Mouse (Mus musculus): Measurements from ENCODE around the gene Sco1. TPM values are rescaled to one million over a fixed set of nuclear protein-coding genes. Genes with fewer than 3 reads are reported as not detected.
A peak's percentile ranks its signal among the peaks of the same experiment; 100 is the strongest.

Gene Sco1
- polyA plus RNA-seq, 1 experiment from 2014 or later: 16.8 TPM

DNA sequence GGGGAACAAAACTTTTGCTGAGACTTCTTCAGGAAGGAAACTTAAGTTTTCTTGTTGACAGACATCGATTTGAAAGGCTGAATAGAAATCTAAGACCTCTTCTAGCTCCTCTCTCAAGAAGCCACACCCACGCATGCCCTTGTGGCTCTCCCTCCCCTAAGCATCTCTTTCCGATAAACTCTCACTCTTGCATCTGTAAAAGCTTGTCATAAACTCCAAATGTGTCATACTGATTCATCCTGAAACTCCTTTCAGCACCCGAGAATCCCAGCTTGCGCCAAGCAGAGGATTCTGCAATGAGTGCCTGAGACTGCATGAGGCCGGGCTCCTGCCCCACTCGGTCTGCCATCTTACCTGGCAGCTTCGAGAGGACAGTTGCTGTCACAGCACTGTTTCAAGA lies 4.0 kb upstream of the Sco1 start:
- WGBS: 92% methylated on average over 8 of the region's 8 CpGs

DNA sequence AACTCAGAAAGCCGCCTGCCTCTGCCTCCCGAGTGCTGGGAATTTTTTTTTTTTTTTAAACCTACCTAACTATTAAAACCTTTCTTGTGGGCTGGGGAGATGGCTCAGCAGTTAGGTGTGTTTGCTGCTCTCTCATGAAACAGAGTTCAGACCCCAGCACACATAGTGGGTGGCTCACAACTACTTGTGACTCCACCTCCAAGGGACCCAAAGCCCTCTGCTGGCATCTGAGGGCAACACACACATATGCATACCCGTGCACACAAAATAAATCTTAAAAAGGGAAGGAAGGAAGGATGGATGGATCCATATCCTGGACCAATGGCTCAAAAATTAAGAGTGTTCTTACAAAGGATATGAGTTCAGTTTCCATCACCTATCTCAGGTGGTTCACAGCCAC lies 3.2 kb upstream of the Sco1 start:
- Histone ChIP-seq H3K4me2 (replicated peaks) (no peak overlapping the region), H3K4me3 (no peak overlapping the region), H3K9ac (no peak overlapping the region), H3K9me3 (no peaks in the 10 kb centered on the region), H3K4me1 (peaks cover 16% of the 10 kb centered on the region), H3K27ac (no peak overlapping the region), H3K36me3 (peaks cover 14% of the 10 kb centered on the region), H3K27me3 (replicated peaks) (no peaks in the 10 kb centered on the region)
- ATAC-seq (ENCODE audit: low FRiP score, low read depth): no peak
- whole genome bisulfite sequencing: 92% methylated on average over 3 of the region's 3 CpGs

More for the DNA sequence above, 4.0 kb upstream of the Sco1 start:
- no peak overlapping the region for H3K4me2 ChIP-seq (replicated peaks)
- H3K27me3 ChIP-seq (replicated peaks): no peaks in the 10 kb centered on the region
- ATAC-seq (ENCODE audit: low FRiP score, low read depth): no peak
- H3K9me3 ChIP-seq: no peaks in the 10 kb centered on the region
- peaks cover 10% of the 10 kb centered on the region for H3K4me1 ChIP-seq
- H3K36me3 ChIP-seq: peaks cover 14% of the 10 kb centered on the region
- no peak overlapping the region for H3K4me3 ChIP-seq
- no peak overlapping the region for H3K9ac ChIP-seq
- no peak overlapping the region for H3K27ac ChIP-seq

DNA sequence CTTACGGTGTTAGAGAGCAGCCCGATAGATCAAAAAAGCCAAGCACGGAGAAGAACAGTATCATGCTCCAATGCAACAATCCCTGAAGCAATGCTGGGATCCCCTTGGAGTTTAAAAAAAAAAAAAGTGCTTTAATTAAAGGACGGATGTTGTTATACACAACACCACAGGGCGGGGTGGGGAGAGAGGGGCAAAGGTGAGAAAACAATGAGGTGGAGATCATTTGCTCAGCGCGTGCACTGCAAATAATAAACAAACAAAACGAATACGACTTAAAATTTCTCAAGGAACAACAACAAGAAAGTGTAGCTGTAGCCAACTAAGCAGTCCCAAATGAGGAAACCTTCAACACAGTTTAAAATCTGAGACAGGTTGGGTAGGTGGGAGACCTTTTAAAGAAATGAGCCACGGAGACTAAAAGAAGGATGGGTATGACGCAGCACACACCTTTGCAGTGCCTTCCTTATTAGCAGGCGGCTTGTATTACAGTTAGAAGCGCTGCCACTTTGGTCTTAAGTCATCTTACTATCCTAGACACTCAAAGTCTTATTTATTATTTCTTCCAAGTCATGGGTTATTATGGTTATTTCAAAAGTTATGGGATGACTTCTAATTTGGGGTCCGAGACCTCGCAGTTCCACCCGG lies 672 bp upstream of the Sco1 start:
- H3K9me3 ChIP-seq: no peaks in the 10 kb centered on the region
- peak overlapping the region; percentile 79 for H3K9ac ChIP-seq
- H3K36me3 ChIP-seq: peaks cover 22% of the 10 kb centered on the region
- no peaks in the 10 kb centered on the region for H3K27me3 ChIP-seq (replicated peaks)
- peaks cover 16% of the 10 kb centered on the region for H3K4me1 ChIP-seq
- peak; percentile 55; the same call in 1 of the 2 replicates for ATAC-seq (ENCODE audit: low FRiP score, low read depth)
- 9% methylated on average over 16 of the region's 16 CpGs for WGBS
- peak overlapping the region; percentile 77 for H3K4me2 ChIP-seq (replicated peaks)
- peak overlapping the region; percentile 60; the same call in 1 of the 2 replicates for H3K27ac ChIP-seq
- peak overlapping the region; percentile 90 for H3K4me3 ChIP-seq

DNA sequence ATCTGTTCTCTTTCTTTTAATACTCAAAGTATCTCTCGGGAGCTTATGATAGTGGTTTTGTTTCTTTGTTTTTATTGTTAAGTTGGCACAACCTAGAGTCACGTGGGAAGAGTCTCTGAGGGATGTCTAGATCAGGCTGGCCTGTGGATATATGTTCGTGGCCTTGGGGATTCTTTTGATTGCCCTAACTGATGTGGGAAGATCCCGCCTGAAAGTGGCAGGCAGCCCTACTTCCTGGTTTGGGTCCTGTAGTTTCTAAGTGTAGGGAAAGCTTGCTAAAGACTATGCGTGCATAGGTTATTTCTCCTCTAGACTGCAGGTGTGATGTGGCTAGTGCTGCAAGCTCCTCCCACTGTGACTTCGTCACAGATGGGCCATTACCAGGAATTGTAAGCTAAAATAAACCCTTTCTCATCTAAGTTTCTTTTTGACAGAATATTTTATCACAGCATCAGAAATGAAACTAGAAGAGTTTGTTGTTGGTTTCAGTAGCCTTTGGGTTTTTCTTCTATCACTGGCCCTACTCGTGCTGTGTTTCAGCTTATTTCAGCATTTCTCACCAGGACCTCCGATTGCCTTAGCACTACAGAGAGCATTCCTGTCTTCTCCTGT lies 2.4 kb downstream of the Sco1 start:
- Histone ChIP-seq H3K4me2 (replicated peaks) (no peak overlapping the region), H3K4me3 (no peak overlapping the region), H3K4me1 (peaks cover 16% of the 10 kb centered on the region), H3K9ac (no peak overlapping the region), H3K27ac (no peak overlapping the region), H3K36me3 (peaks cover 42% of the 10 kb centered on the region), H3K27me3 (replicated peaks) (no peaks in the 10 kb centered on the region), H3K9me3 (no peaks in the 10 kb centered on the region)
- WGBS: 92% methylated on average over 8 of the region's 8 CpGs
- ATAC-seq (ENCODE audit: low FRiP score, low read depth): no peak

DNA sequence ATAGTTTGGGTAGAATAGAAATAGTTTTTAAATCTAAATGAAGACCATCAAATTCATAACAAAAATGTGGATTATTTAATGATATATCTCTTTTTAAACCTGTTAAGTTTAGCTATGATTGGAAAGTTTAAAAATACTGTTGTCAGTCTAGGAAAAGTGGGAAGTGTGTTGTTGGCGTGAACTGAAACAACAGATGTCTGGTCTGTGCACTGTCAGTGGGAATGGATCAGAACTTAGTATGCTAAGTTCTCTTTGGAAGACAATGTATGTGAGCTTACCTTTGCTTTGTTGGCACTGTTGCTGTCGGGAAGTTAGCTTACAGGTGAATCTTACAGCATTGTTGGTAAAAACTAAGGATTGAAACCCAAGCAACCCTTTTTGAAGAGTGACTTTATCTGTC lies 8.8 kb downstream of the Sco1 start:
- no peak for ATAC-seq (ENCODE audit: low FRiP score, low read depth)
- H3K27ac ChIP-seq: no peak overlapping the region
- H3K36me3 ChIP-seq: peaks cover 79% of the 10 kb centered on the region
- H3K9ac ChIP-seq: no peak overlapping the region
- no peaks in the 10 kb centered on the region for H3K9me3 ChIP-seq
- 94% methylated on average over 2 of the region's 2 CpGs for WGBS
- no peaks in the 10 kb centered on the region for H3K4me1 ChIP-seq
- H3K4me2 ChIP-seq (replicated peaks): no peak overlapping the region
- no peak overlapping the region for H3K4me3 ChIP-seq
- no peaks in the 10 kb centered on the region for H3K27me3 ChIP-seq (replicated peaks)

DNA sequence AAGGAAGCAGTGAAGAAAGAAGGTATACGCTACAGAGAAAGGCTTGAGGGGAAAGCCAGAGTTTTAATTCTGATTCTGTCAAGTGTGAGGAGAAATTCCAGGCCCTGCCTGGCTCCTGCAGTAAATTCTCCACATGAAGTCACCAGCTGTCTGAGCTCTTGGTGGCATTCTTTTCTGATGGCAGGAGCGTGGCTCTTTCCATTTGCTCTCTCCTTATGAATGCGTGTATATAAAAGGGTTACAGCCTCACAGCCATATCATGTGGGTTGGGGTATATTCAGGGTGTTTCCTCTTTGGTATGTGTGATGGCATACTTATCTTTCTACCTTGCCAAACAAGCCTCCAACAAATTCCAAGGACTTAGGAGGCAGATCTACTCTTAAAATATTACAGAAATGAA lies 10.3 kb downstream of the Sco1 start:
- WGBS: 94% methylated on average over 3 of the region's 3 CpGs
- Histone ChIP-seq H3K27me3 (replicated peaks) (no peaks in the 10 kb centered on the region), H3K9me3 (no peaks in the 10 kb centered on the region), H3K4me3 (no peak overlapping the region), H3K4me1 (no peaks in the 10 kb centered on the region), H3K9ac (no peak overlapping the region), H3K27ac (no peak overlapping the region), H3K36me3 (peaks cover 74% of the 10 kb centered on the region), H3K4me2 (replicated peaks) (no peak overlapping the region)
- no peak for ATAC-seq (ENCODE audit: low FRiP score, low read depth)

DNA sequence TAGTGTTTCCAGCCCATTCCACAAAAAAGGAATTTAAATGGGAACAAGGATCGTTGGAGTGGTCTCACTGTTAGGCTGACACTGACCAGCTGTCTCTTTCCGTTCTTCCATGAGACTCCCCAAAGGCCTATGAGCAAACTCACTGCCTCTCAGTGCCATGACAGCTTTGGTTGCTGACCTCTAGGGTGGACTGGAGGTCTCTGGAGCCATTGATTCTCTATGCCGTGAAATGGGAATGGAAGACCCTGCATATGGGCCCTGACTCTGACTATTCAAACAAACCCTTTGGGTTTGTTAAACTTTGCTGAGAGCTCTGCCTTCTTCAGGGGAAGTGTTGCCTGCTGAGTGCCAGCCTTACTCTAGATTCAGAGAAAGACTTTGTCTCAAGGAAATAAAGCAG lies 15.3 kb downstream of the Sco1 start:
- Histone ChIP-seq H3K27me3 (replicated peaks) (no peaks in the 10 kb centered on the region), H3K9ac (no peak overlapping the region), H3K9me3 (no peaks in the 10 kb centered on the region), H3K4me2 (replicated peaks) (no peak overlapping the region), H3K4me1 (no peaks in the 10 kb centered on the region), H3K4me3 (no peak overlapping the region), H3K27ac (no peak overlapping the region), H3K36me3 (peaks cover 40% of the 10 kb centered on the region)
- ATAC-seq (ENCODE audit: low FRiP score, low read depth): no peak
- WGBS: 91% methylated on average over 3 of the region's 3 CpGs

DNA sequence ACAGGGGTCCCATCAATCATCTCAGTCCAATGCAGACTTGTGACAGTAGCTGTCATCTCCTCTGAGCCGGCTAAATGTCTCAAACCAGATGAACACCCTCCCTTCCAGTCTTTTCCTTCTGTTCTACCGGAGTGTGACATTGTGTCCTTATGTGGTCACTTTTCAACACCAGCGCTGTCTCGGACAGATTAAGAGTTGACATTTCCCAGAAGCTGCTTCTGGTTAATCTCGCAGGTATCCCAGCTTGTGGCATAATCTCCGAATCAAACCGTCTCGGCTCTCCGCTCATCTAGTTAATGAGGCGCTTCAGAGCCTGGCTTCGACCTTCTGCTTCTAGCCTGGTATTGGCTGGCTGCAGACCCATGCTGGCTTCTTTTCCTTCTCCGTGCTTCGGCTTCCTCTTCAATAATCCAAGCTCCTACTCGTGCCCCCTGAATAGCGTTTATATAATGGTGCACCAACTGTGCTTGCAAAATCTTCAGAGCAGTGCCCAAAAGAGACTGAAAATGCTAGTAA lies 20.2 kb downstream of the Sco1 start:
- Histone ChIP-seq H3K4me2 (replicated peaks) (no peak overlapping the region), H3K4me3 (no peak overlapping the region)
- ATAC-seq (ENCODE audit: low FRiP score, low read depth): no peak

DNA sequence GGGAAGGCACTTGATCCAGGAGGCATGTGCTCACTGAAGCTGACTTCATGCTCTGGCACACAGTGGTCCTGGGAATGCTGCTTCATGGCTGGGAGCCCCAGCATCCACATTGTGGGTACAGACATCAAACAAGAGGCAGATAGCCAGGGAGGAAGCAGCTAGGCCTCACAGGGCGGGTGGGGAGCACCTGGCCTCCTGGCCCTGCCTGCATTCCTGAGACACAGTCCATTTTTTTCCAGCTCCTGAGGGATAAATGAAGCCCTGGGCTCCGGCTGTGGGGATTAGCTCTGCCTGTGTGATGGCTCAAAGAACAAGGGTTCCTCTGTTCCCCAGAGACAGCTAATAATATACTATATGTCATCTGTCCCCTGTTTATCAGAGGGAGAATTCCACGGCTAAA lies 22.6 kb downstream of the Sco1 start:
- H3K27ac ChIP-seq: no peak overlapping the region
- no peak overlapping the region for H3K4me2 ChIP-seq (replicated peaks)
- peaks cover 8% of the 10 kb centered on the region; the same call in 1 of the 2 replicates for H3K4me1 ChIP-seq
- no peak overlapping the region for H3K4me3 ChIP-seq
- no peak for ATAC-seq (ENCODE audit: low FRiP score, low read depth)
- WGBS: 39% methylated on average over 3 of the region's 3 CpGs
- H3K9me3 ChIP-seq: no peaks in the 10 kb centered on the region
- H3K27me3 ChIP-seq (replicated peaks): no peaks in the 10 kb centered on the region
- H3K9ac ChIP-seq: no peak overlapping the region
- no peaks in the 10 kb centered on the region for H3K36me3 ChIP-seq

More for the DNA sequence above, 20.2 kb downstream of the Sco1 start:
- no peak overlapping the region for H3K9ac ChIP-seq
- 0 out of 2 replicates have a peak, but pooled peaks cover 4% of the 10 kb centered on the region for H3K4me1 ChIP-seq
- no peak overlapping the region for H3K27ac ChIP-seq
- H3K9me3 ChIP-seq: no peaks in the 10 kb centered on the region
- WGBS: 72% methylated on average over 15 of the region's 15 CpGs
- H3K36me3 ChIP-seq: no peaks in the 10 kb centered on the region
- no peaks in the 10 kb centered on the region for H3K27me3 ChIP-seq (replicated peaks)

DNA sequence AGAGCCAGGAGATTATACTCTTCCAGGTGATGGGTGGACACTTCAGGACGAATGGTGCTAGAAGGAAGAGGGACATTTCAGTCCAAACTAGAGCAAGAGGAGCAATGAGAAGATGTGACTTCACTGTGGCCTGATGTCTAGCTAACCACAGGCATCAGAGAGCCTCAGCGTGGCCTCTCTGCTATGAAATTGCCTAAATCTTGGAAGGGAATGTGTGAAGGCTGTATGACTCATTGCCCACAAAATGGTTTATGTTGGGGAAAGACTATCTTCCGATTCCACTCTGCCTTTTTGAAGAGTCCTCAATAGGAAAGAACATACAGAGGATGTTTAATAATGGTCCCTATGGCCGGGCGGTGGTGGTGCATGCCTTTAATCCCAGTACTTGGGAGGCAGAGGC lies 24.3 kb downstream of the Sco1 start:
- WGBS: 92% methylated on average over 5 of the region's 5 CpGs
- Histone ChIP-seq H3K4me2 (replicated peaks) (no peak overlapping the region), H3K4me3 (no peak overlapping the region), H3K9ac (no peak overlapping the region), H3K36me3 (no peaks in the 10 kb centered on the region), H3K4me1 (peaks cover 18% of the 10 kb centered on the region; the same call in 1 of the 2 replicates), H3K9me3 (no peaks in the 10 kb centered on the region), H3K27ac (no peak overlapping the region), H3K27me3 (replicated peaks) (no peaks in the 10 kb centered on the region)
- ATAC-seq (ENCODE audit: low FRiP score, low read depth): no peak

DNA sequence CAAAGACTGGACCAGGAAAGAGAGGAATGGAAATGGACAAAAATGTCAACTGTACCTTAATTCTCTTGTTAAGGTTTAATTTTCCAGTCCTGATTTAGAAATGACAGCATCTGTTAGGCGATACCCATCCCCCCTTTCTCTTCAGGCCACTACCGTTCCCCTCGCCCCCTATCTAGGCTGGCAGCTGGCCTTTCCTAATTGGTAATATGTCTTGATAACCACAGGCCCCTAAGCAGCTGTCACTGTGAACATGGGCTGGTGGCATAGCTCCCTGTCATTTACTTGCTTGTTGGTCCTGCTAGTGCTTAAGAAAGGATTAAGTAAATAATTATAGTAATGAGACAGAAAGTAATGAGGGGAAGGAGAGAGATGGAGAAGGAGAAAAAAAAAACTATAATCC lies 25.0 kb downstream of the Sco1 start:
- ATAC-seq (ENCODE audit: low FRiP score, low read depth): no peak
- 48% methylated on average over 3 of the region's 3 CpGs for WGBS
- H3K9me3 ChIP-seq: no peaks in the 10 kb centered on the region
- H3K36me3 ChIP-seq: no peaks in the 10 kb centered on the region
- H3K4me1 ChIP-seq: peaks cover 18% of the 10 kb centered on the region; the same call in 1 of the 2 replicates
- H3K4me3 ChIP-seq: no peak overlapping the region
- H3K9ac ChIP-seq: no peak overlapping the region
- H3K4me2 ChIP-seq (replicated peaks): no peak overlapping the region
- H3K27ac ChIP-seq: no peak overlapping the region
- H3K27me3 ChIP-seq (replicated peaks): no peaks in the 10 kb centered on the region

DNA sequence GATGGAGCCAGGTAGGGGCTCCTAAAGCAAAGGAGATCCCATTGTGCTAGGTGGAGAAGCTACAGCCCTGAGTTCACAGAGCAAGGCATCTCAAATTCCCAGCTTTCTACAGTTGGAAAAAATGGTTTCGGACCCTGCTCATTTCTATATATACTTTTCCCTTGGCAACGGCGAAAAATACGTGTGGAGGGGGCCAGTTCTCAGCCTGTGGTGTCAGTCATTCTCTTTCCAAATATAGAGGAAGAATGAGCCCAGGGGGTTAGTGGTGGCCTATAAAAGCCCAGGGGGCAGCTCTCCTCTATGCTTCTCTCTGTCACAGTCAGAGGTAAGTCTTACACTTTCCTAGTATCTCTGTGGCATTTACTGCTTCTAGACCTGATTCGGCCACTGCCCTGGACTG lies 25.5 kb downstream of the Sco1 start, which contains the start of gene Myh3:
Gene Myh3 (plus strand): TSS at position 301 of the 400 bp plus-strand sequence.
- no peaks in the 10 kb centered on the region for H3K9me3 ChIP-seq
- no peaks in the 10 kb centered on the region; the same call in 1 of the 2 replicates for H3K27me3 ChIP-seq (replicated peaks)
- peaks cover 18% of the 10 kb centered on the region; the same call in 1 of the 2 replicates for H3K4me1 ChIP-seq
- ATAC-seq (ENCODE audit: low FRiP score, low read depth): no peak
- H3K9ac ChIP-seq: no peak within 1 kb of the TSS
- 85% methylated on average over 5 of the region's 5 CpGs for WGBS
- H3K27ac ChIP-seq: no peak within 1 kb of the TSS
- H3K4me3 ChIP-seq: no peak within 1 kb of the TSS
- no peaks in the 10 kb centered on the region for H3K36me3 ChIP-seq
- H3K4me2 ChIP-seq (replicated peaks): no peak within 1 kb of the TSS

Measured in neural tube, embryonic 12.5 days (tissue).